Comparison of ENCODE assay signal across 10 mouse cellular contexts in the genomic region with DNA sequence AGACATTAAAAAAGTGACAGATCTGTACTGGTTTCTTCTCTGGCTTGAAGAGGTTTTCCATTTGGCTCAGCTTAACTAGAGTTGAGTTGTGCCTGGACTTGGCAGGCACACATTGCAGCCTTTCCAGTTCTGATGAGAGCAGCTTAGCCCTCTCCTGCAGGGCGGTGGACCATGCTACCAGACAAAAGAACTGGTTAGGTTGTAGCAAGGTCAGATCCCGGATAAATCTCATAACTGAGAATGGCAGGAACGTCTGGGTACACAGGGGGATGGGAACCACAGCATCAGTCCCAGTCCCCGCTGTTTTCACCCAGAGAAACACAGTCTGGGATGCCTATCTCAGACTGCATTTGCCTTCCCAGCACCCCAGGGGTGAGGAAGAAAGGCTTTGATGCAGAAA.
DNase-seq lines count a peak whose midpoint lies in the region; ATAC-seq and TF ChIP-seq lines count a peak whose summit lies in the region.
"Had no signal": no experiment of that assay in that cellular context is flagged by ENCODE, and none has a peak within 500 bp of the region (broad histone marks: within the 10 kb centered on the region; RNA-seq: fewer than 3 reads in every experiment).

No protein-coding gene starts in this region.

- no peaks in the 10 kb centered on the region for H3K9me3 ChIP-seq in forebrain, embryonic 10.5 days
- no peaks in the 10 kb centered on the region for H3K9me3 ChIP-seq in forebrain, embryonic 11.5 days (ENCODE audit: control insufficient read depth, low read length)
- no peaks in the 10 kb centered on the region for H3K9me3 ChIP-seq in limb, embryonic 12.5 days
- no peaks in the 10 kb centered on the region for H3K9me3 ChIP-seq in limb, embryonic 10.5 days (replicated peaks)
- H3K9me3 ChIP-seq in embryonic facial prominence, embryonic 10.5 days = no peaks in the 10 kb centered on the region
- H3K9me3 ChIP-seq in limb, embryonic 14.5 days (ENCODE audit: control insufficient read depth, low read length) = no peaks in the 10 kb centered on the region
- H3K9me3 ChIP-seq: lung, embryonic 15.5 days had no signal

- 0 out of 2 replicates have a peak, but pooled peaks cover 4% of the 10 kb centered on the region for H3K36me3 ChIP-seq in forebrain, embryonic 10.5 days (replicated peaks)
- no peaks in the 10 kb centered on the region for H3K36me3 ChIP-seq in forebrain, embryonic 11.5 days (ENCODE audit: control insufficient read depth, insufficient read depth, low read length)
- no peaks in the 10 kb centered on the region for H3K36me3 ChIP-seq in limb, embryonic 12.5 days
- H3K36me3 ChIP-seq in limb, embryonic 10.5 days = 0 out of 2 replicates have a peak, but pooled peaks cover 3% of the 10 kb centered on the region
- no peaks in the 10 kb centered on the region for H3K36me3 ChIP-seq in embryonic facial prominence, embryonic 10.5 days (replicated peaks)
- no peaks in the 10 kb centered on the region for H3K36me3 ChIP-seq in limb, embryonic 14.5 days (ENCODE audit: control insufficient read depth, insufficient read depth, low read length)
- H3K36me3 ChIP-seq: lung, embryonic 15.5 days had no signal

- no peak for ATAC-seq in forebrain, embryonic 11.5 days (replicated peaks; ENCODE audit: low FRiP score)
- ATAC-seq in limb, embryonic 12.5 days (ENCODE audit: insufficient number of reproducible peaks, insufficient read depth, low FRiP score, low TSS enrichment, low read depth) = no peak
- ATAC-seq in limb, embryonic 14.5 days (ENCODE audit: low FRiP score, low read depth) = 0 out of 2 replicates have a peak, but pooled peaks have one; percentile 50
- ATAC-seq in megakaryocyte, adult 5-6 weeks (ENCODE audit: poor library complexity, severe bottlenecking) = no peak

- H3K27ac ChIP-seq in forebrain, embryonic 10.5 days = 0 out of 2 replicates have a peak overlapping the region, but pooled peaks have one; percentile 40
- no peak overlapping the region for H3K27ac ChIP-seq in forebrain, embryonic 11.5 days (ENCODE audit: low read depth, low read length)
- H3K27ac ChIP-seq in limb, embryonic 12.5 days = peak overlapping the region; percentile 73; the same call in 1 of the 2 replicates
- H3K27ac ChIP-seq in limb, embryonic 10.5 days = no peak overlapping the region
- H3K27ac ChIP-seq in embryonic facial prominence, embryonic 10.5 days (replicated peaks) = 0 out of 2 replicates have a peak overlapping the region, but pooled peaks have one; percentile 19
- peak overlapping the region; percentile 48; the same call in 1 of the 2 replicates for H3K27ac ChIP-seq in limb, embryonic 14.5 days (replicated peaks; ENCODE audit: low read depth, low read length)
- H3K27ac ChIP-seq: heart, adult 2 months; lung, embryonic 15.5 days had no signal

- H3K4me3 ChIP-seq in forebrain, embryonic 10.5 days = no peak overlapping the region
- H3K4me3 ChIP-seq in forebrain, embryonic 11.5 days (ENCODE audit: low read depth, low read length) = no peak overlapping the region
- no peak overlapping the region for H3K4me3 ChIP-seq in limb, embryonic 12.5 days (replicated peaks)
- H3K4me3 ChIP-seq in limb, embryonic 10.5 days = no peak overlapping the region
- H3K4me3 ChIP-seq in embryonic facial prominence, embryonic 10.5 days = no peak overlapping the region
- H3K4me3 ChIP-seq in limb, embryonic 14.5 days (replicated peaks; ENCODE audit: low read length) = no peak overlapping the region
- H3K4me3 ChIP-seq: heart, adult 2 months; lung, embryonic 15.5 days had no signal

- no peak for TF ChIP-seq POLR2A in limb, embryonic 14.5 days (IDR thresholded peaks at IDR 0.05; ENCODE audit: borderline replicate concordance, extremely low read depth, insufficient read depth, insufficient read length)

- peaks cover 31% of the 10 kb centered on the region for H3K4me1 ChIP-seq in forebrain, embryonic 10.5 days
- 0 out of 2 replicates have a peak, but pooled peaks cover 4% of the 10 kb centered on the region for H3K4me1 ChIP-seq in forebrain, embryonic 11.5 days (replicated peaks; ENCODE audit: control insufficient read depth, insufficient read depth, low read length)
- peaks cover 50% of the 10 kb centered on the region for H3K4me1 ChIP-seq in limb, embryonic 12.5 days (replicated peaks)
- peaks cover 26% of the 10 kb centered on the region for H3K4me1 ChIP-seq in limb, embryonic 10.5 days
- peaks cover 30% of the 10 kb centered on the region for H3K4me1 ChIP-seq in embryonic facial prominence, embryonic 10.5 days
- H3K4me1 ChIP-seq in limb, embryonic 14.5 days (ENCODE audit: control insufficient read depth, insufficient read depth, low read length) = peaks cover 34% of the 10 kb centered on the region

- 44% methylated on average over 4 of the region's 4 CpGs for WGBS in forebrain, embryonic 10.5 days
- WGBS in forebrain, embryonic 11.5 days = 30% methylated on average over 4 of the region's 4 CpGs
- WGBS in limb, embryonic 12.5 days = 65% methylated on average over 4 of the region's 4 CpGs
- 81% methylated on average over 4 of the region's 4 CpGs for WGBS in limb, embryonic 10.5 days
- WGBS in embryonic facial prominence, embryonic 10.5 days = 53% methylated on average over 4 of the region's 4 CpGs
- WGBS in limb, embryonic 14.5 days = 40% methylated on average over 4 of the region's 4 CpGs

- no peak overlapping the region for H3K4me2 ChIP-seq in forebrain, embryonic 11.5 days (ENCODE audit: low read depth, low read length, severe bottlenecking)
- H3K4me2 ChIP-seq in limb, embryonic 12.5 days = no peak overlapping the region
- H3K4me2 ChIP-seq in limb, embryonic 14.5 days (replicated peaks; ENCODE audit: low read depth, low read length, severe bottlenecking) = no peak overlapping the region
- H3K4me2 ChIP-seq: lung, embryonic 15.5 days had no signal

- no peak for DNase-seq in forebrain, embryonic 10.5 days (ENCODE audit: extremely low spot score, low spot score)
- DNase-seq in forebrain, embryonic 11.5 days (ENCODE audit: low spot score) = no peak
- no peak for DNase-seq in limb, embryonic 10.5 days (ENCODE audit: low spot score)
- DNase-seq in embryonic facial prominence, embryonic 10.5 days (ENCODE audit: low spot score) = no peak
- DNase-seq in limb, embryonic 14.5 days (ENCODE audit: low spot score) = no peak
- DNase-seq in layer of hippocampus, adult 9-11 months = no peak

- no peaks in the 10 kb centered on the region for H3K27me3 ChIP-seq in forebrain, embryonic 10.5 days (ENCODE audit: poor library complexity, severe bottlenecking)
- H3K27me3 ChIP-seq in forebrain, embryonic 11.5 days (ENCODE audit: control insufficient read depth, insufficient read depth, low read length) = no peaks in the 10 kb centered on the region
- H3K27me3 ChIP-seq in limb, embryonic 12.5 days = no peaks in the 10 kb centered on the region
- H3K27me3 ChIP-seq in limb, embryonic 10.5 days (ENCODE audit: low read depth, poor library complexity, severe bottlenecking) = no peaks in the 10 kb centered on the region
- H3K27me3 ChIP-seq in embryonic facial prominence, embryonic 10.5 days (replicated peaks; ENCODE audit: low read depth, poor library complexity, severe bottlenecking) = no peaks in the 10 kb centered on the region
- no peaks in the 10 kb centered on the region for H3K27me3 ChIP-seq in limb, embryonic 14.5 days (ENCODE audit: control insufficient read depth, insufficient read depth, low read length)
- H3K27me3 ChIP-seq: lung, embryonic 15.5 days had no signal

- no peak overlapping the region for H3K9ac ChIP-seq in forebrain, embryonic 11.5 days (ENCODE audit: low read length)
- H3K9ac ChIP-seq in limb, embryonic 12.5 days (replicated peaks) = no peak overlapping the region
- H3K9ac ChIP-seq in limb, embryonic 14.5 days (ENCODE audit: low read depth, low read length, severe bottlenecking) = no peak overlapping the region
- H3K9ac ChIP-seq: lung, embryonic 15.5 days had no signal

Comparison
In these comparisons a context has a peak if more than half of its experiments do, and no peak if none do; other contexts are left out.
1. H3K27ac ChIP-seq: peak in forebrain, embryonic 10.5 days (single experiment), limb, embryonic 12.5 days (single experiment), embryonic facial prominence, embryonic 10.5 days (single experiment) and limb, embryonic 14.5 days (single experiment); none in forebrain, embryonic 11.5 days (single experiment) and limb, embryonic 10.5 days (single experiment).